Mouse (Mus musculus) limb, embryonic 11.5 days (tissue): ENCODE results near the gene Gja5. TPM values are rescaled to one million over a fixed set of nuclear protein-coding genes. Genes with fewer than 3 reads are reported as not detected.

Experiments
- ATAC-seq: fragments of 200-750 bp; cut with Nextera tagmentation; 2 replicates; pipeline ENCODE4 v1.8.0; 2017; ENCODE audit warnings: low read depth; ENCODE audit not compliant: insufficient number of reproducible peaks, low FRiP score, low TSS enrichment
- DNase-seq: peaks from one replicate; pipeline ENCODE4 v3.0.0-alpha.2; 2015; ENCODE audit warnings: low spot score
- H3K27ac ChIP-seq: fragments of 300-500 bp; sonication (generic); replicated peaks from 2 replicates; pipeline ENCODE4 v1.5.1; 2014; ENCODE audit warnings: low read depth, mild to moderate bottlenecking, low read length
- H3K27me3 ChIP-seq: fragments of 300-500 bp; sonication (generic); 2 replicates; pipeline ENCODE4 v1.6.1; 2014; ENCODE audit warnings: mild to moderate bottlenecking, low read length, mixed read lengths; ENCODE audit not compliant: control insufficient read depth, insufficient read depth
- H3K36me3 ChIP-seq: fragments of 300-500 bp; sonication (generic); 2 replicates; pipeline ENCODE4 v1.6.1; 2014; ENCODE audit warnings: mild to moderate bottlenecking, low read length, moderate library complexity, mixed read lengths; ENCODE audit not compliant: control insufficient read depth, insufficient read depth
- H3K4me1 ChIP-seq: fragments of 300-500 bp; sonication (generic); 2 replicates; pipeline ENCODE4 v1.6.1; 2014; ENCODE audit warnings: low read length, mixed read lengths; ENCODE audit not compliant: control insufficient read depth, insufficient read depth
- H3K4me2 ChIP-seq: fragments of 300-500 bp; sonication (generic); 2 replicates; pipeline ENCODE4 v1.6.1; 2014; ENCODE audit warnings: low read depth, mild to moderate bottlenecking, moderate library complexity; ENCODE audit not compliant: severe bottlenecking
- H3K4me3 ChIP-seq: fragments of 300-500 bp; sonication (generic); 2 replicates; pipeline ENCODE4 v1.5.1; 2014; ENCODE audit warnings: low read depth, low read length
- H3K9ac ChIP-seq: fragments of 300-500 bp; sonication (generic); 2 replicates; pipeline ENCODE4 v1.6.1; 2014; ENCODE audit warnings: mild to moderate bottlenecking, low read length
- H3K9me3 ChIP-seq: fragments of 300-500 bp; sonication (generic); 2 replicates; pipeline ENCODE4 v1.6.1; 2016; ENCODE audit warnings: low read length; ENCODE audit not compliant: control insufficient read depth
- WGBS: fragments of 180-500 bp; shearing (Covaris S2); extraction: QIAGEN DNeasy Blood & Tissue Kit; methylation state at CpG from one replicate; pipeline ENCODE4 v1.1.7; 2014; 5-methylcytosine and 5-hydroxymethylcytosine counted together
- polyA plus RNA-seq: library from polyadenylated mRNA; unstranded; fragments of >200 nt; fragmentation: Nextera tagmentation; extraction: Ambion mirVana; gene quantifications from 2 replicates; pipeline ENCODE4 v1.2.1, GENCODE M21; 2014

The Gja5 gene
- 3.7 and 4.8 TPM in 2 replicates for polyA plus RNA-seq

DNA sequence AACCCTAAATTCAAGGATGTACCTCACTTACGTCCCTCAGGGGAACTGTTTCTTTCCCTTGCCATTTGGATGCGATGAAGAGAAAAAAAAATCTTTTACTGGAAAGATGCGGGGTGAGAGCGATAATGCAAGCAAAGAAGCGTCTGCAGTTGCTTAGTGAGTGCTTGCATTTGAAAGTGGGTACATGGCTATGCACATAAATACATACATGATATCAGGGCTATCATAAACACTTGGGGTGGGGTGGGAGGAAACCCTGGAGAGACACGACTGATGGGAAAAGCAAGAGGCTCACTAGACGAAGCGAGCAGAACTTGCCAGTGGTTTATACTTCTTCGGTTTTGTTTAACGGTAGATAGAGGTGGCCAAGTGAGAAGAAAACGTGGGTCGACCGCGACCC is at the start of gene Gja5:
Gja5 (plus strand) TSS at position 301 of the 400 bp plus-strand sequence.
- Histone ChIP-seq H3K27me3 (no peaks in the 10 kb centered on the region), H3K9ac (peak within 1 kb of the TSS; percentile 76), H3K36me3 (no peaks in the 10 kb centered on the region), H3K4me2 (peak within 1 kb of the TSS; percentile 72), H3K4me1 (peaks cover 4% of the 10 kb centered on the region; the same call in 1 of the 2 replicates), H3K9me3 (no peaks in the 10 kb centered on the region), H3K4me3 (peak within 1 kb of the TSS; percentile 92), H3K27ac (no peak within 1 kb of the TSS)
- ATAC-seq: no peak
- WGBS: 16% methylated on average over 14 of the region's 14 CpGs
- DNase-seq: no peak

DNA sequence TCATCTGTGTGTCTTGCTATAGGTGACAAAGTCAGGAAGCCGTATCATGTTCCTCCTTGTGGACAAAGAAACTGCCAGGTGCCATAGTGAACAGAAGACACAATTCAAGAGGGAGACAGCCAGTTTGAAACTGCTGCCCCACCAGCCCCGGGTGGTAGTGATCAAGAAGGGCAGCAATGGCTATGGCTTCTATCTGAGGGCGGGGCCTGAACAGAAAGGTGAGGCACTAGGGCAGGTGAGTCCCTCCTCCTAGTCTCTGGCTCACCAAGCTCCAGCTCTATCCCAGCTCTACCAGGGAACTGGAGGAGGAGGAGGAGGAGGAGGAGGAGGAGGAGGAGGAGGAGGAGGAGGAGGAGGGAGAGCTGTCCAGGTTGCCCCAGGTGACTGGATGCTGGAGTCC is 48.7 kb upstream of the Gja5 start:
- ATAC-seq (no peak), DNase-seq (no peak)
- no peaks in the 10 kb centered on the region for H3K27me3 ChIP-seq
- no peaks in the 10 kb centered on the region for H3K36me3 ChIP-seq
- H3K4me1 ChIP-seq: no peaks in the 10 kb centered on the region
- H3K4me2 ChIP-seq: no peak overlapping the region
- H3K27ac ChIP-seq: no peak overlapping the region
- H3K4me3 ChIP-seq: no peak overlapping the region
- no peak overlapping the region for H3K9ac ChIP-seq
- 73% methylated on average over 2 of the region's 3 CpGs for WGBS
- no peaks in the 10 kb centered on the region for H3K9me3 ChIP-seq

DNA sequence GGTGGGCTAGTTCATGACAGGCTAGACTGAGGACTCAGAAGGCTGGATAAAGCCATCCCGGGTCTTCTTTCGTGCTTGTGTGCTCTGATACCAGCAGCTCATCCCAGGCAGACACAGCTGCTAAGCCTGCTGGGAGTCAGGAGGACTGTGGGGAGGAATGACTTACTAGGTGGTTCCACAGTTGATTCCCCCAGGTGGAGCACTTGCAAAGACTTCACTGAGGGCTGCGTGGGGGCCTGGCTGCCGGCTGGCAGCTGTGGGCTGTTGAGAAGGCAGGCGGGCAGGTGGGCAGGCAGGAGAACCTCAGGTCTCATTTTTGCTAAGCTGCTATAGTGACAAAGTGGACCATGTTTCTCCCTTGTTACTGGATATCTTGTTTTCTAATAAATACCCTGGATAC is 44.0 kb upstream of the Gja5 start:
- Histone ChIP-seq H3K36me3 (no peaks in the 10 kb centered on the region), H3K4me2 (no peak overlapping the region)
- WGBS: 95% methylated on average over 5 of the region's 5 CpGs

DNA sequence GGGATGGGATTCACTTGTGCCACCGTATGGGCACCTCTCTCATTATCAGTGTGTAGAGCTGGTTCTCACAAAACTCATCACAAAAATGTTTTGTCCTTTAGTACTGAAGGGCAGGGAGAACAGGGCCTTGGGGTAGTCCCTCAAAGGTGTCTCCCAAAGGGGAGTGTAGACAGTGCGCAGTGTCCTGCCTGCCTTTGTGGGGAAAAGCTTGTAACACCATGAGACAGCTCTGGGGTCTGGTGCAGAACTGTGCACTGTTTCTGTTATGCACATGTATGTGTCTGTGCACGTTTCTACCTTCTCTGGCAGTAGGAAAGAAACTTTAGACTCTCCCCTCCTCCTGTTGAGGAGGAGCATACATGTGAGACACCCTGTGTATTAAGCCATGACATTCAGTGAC is 36.6 kb upstream of the Gja5 start:
- ATAC-seq (no peak), DNase-seq (no peak)
- 81% methylated on average over 3 of the region's 3 CpGs for WGBS
- Histone ChIP-seq H3K9ac (no peak overlapping the region), H3K27me3 (no peaks in the 10 kb centered on the region), H3K9me3 (no peaks in the 10 kb centered on the region), H3K4me1 (no peaks in the 10 kb centered on the region), H3K4me2 (no peak overlapping the region), H3K36me3 (no peaks in the 10 kb centered on the region), H3K27ac (no peak overlapping the region), H3K4me3 (no peak overlapping the region)

More for the DNA sequence above, 44.0 kb upstream of the Gja5 start:
- H3K27me3 ChIP-seq: no peaks in the 10 kb centered on the region
- ATAC-seq (no peak), DNase-seq (no peak)
- no peaks in the 10 kb centered on the region for H3K4me1 ChIP-seq
- no peaks in the 10 kb centered on the region for H3K9me3 ChIP-seq
- no peak overlapping the region for H3K9ac ChIP-seq
- H3K27ac ChIP-seq: no peak overlapping the region
- no peak overlapping the region for H3K4me3 ChIP-seq

DNA sequence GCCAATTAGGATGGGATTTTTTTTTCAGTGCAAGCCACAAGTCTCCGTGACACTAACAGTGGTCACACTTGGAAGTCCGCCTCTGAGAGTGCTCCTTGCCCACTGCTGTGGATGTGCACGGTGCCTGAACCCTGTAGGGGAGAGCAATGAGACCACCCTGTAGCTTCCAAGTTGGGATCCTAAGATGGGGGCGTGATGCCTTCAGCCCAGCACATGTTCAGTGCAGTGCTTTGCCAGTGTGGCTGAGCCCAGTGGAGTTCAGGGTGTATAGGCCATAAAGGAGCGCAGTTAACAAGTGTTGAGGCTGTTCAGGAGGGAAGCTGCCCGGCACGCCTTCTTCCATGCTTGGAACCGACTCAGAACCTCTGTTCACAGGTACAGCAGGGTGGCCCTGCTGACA is 35.9 kb upstream of the Gja5 start:
- no peak overlapping the region for H3K27ac ChIP-seq
- H3K9ac ChIP-seq: no peak overlapping the region
- ATAC-seq (no peak), DNase-seq (no peak)
- WGBS: 96% methylated on average over 8 of the region's 8 CpGs
- peaks cover 4% of the 10 kb centered on the region; the same call in 1 of the 2 replicates for H3K36me3 ChIP-seq
- no peaks in the 10 kb centered on the region for H3K27me3 ChIP-seq
- H3K4me2 ChIP-seq: no peak overlapping the region
- H3K4me3 ChIP-seq: no peak overlapping the region
- H3K9me3 ChIP-seq: no peaks in the 10 kb centered on the region
- H3K4me1 ChIP-seq: no peaks in the 10 kb centered on the region

DNA sequence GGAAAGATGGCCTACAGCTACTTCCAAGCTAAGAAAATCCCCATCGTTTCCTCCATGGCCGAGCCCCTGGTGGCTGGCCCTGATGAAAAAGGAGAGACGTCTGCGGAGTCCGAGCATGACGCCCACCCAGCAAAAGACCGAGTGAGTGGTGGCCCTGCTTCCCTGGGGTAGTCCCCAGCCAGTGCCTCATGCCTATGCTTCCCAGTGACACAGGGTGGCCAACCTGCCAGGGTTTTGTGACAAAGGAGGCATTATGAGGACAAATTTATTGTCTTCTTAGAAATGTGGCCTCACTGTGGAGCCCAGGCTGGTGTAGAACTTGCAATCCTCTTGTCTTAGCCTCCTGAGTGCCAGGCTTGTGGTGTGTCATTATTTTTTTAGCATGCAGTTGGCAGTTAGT is 35.4 kb upstream of the Gja5 start:
- no peak overlapping the region for H3K27ac ChIP-seq
- H3K27me3 ChIP-seq: no peaks in the 10 kb centered on the region
- WGBS: 89% methylated on average over 7 of the region's 7 CpGs
- no peak overlapping the region for H3K4me2 ChIP-seq
- no peaks in the 10 kb centered on the region for H3K4me1 ChIP-seq
- DNase-seq: no peak
- H3K4me3 ChIP-seq: no peak overlapping the region
- H3K36me3 ChIP-seq: peaks cover 4% of the 10 kb centered on the region; the same call in 1 of the 2 replicates
- no peaks in the 10 kb centered on the region for H3K9me3 ChIP-seq
- ATAC-seq: no peak
- no peak overlapping the region for H3K9ac ChIP-seq

DNA sequence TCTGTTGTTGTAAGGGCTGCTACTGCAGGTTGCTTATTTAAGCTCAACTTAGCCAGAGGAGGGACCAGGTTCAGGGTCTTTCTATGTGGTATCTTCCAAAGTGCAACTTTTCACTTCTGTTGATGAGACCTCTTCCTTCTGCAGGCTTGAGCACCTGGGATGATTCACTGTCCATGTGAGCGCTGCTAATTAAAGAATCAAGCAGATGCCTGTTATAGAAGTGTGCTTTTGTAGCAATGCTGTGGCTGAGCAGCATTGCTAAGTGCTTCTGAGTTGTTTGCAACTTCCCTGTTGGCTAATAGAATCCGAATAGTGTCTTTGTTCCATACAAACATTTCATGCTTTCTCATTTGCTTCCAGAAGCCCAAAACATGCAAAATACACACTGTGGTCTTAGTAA is 34.2 kb upstream of the Gja5 start:
- Histone ChIP-seq H3K9ac (no peak overlapping the region), H3K27ac (no peak overlapping the region), H3K4me3 (no peak overlapping the region), H3K27me3 (no peaks in the 10 kb centered on the region), H3K4me2 (no peak overlapping the region), H3K4me1 (no peaks in the 10 kb centered on the region), H3K9me3 (no peaks in the 10 kb centered on the region), H3K36me3 (peaks cover 7% of the 10 kb centered on the region; the same call in 1 of the 2 replicates)
- DNase-seq: no peak
- no peak for ATAC-seq
- 90% methylated on average over 2 of the region's 2 CpGs for WGBS

DNA sequence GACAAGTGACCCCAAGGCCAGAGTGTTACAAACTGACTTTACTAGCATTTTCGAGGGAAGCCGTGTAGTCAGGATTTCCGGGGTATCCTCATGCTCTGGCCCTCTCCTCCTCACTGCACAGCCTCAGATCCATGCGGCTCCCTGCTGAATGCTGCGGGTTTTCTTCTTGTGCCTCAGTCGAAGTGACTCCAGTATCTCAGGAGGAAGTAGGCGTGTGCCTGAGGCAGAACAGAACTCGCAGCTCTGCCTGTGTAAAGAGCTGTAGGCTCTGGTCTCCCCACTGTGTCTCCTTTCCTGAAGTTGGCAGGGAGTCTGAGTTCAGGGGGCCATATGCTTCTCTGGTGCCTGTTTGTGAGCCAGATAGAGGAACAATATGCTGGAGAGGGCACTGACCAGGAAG is 33.4 kb upstream of the Gja5 start:
- H3K4me3 ChIP-seq: no peak overlapping the region
- ATAC-seq: no peak
- H3K9me3 ChIP-seq: no peaks in the 10 kb centered on the region
- no peaks in the 10 kb centered on the region for H3K27me3 ChIP-seq
- no peak overlapping the region for H3K4me2 ChIP-seq
- DNase-seq: no peak
- 90% methylated on average over 8 of the region's 8 CpGs for WGBS
- no peak overlapping the region for H3K27ac ChIP-seq
- H3K36me3 ChIP-seq: peaks cover 7% of the 10 kb centered on the region; the same call in 1 of the 2 replicates
- no peaks in the 10 kb centered on the region for H3K4me1 ChIP-seq
- H3K9ac ChIP-seq: no peak overlapping the region

DNA sequence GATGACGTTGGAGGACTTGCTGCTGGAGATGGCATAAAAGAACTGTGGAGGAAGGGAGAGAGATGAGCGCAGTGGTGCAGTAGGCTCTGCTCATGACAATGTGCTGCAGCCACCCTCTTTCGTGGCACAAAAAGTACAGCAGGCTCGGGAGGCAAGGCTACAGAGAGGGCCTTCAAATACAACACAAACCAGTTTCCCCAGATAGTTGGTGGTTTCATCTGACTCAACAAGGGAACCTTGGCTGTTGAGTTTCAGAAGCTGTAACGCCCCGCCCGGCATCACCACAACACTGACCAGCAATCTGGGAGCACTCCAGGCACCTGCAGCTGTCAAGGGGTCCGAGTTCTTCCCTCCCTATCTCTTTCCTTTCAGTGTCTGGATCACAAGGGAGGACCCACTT is 32.0 kb upstream of the Gja5 start:
- no peaks in the 10 kb centered on the region for H3K4me1 ChIP-seq
- no peak overlapping the region for H3K4me2 ChIP-seq
- no peak overlapping the region for H3K27ac ChIP-seq
- no peaks in the 10 kb centered on the region for H3K9me3 ChIP-seq
- DNase-seq (no peak), ATAC-seq (no peak)
- H3K27me3 ChIP-seq: no peaks in the 10 kb centered on the region
- WGBS: 94% methylated on average over 8 of the region's 8 CpGs
- H3K9ac ChIP-seq: no peak overlapping the region
- H3K36me3 ChIP-seq: peaks cover 7% of the 10 kb centered on the region; the same call in 1 of the 2 replicates
- no peak overlapping the region for H3K4me3 ChIP-seq
